Mouse (Mus musculus) MEL (cell line): Measurements from ENCODE around the gene Gm21885.

ENCODE experiments used
- E2F4 ChIP-seq: IDR thresholded peaks from 2 replicates; pipeline ENCODE4 v1.6.1; 2011; ENCODE audit warnings: low read depth, low read length, improper control_type of control experiment, borderline replicate concordance
- POLR2AphosphoS5 ChIP-seq: IDR thresholded peaks from 2 replicates; pipeline ENCODE4 v1.6.1; 2012; ENCODE audit warnings: low read depth, borderline replicate concordance, mild to moderate bottlenecking, inconsistent platforms, low read length, moderate library complexity, mixed read lengths
- USF1 ChIP-seq: IDR thresholded peaks from 2 replicates; pipeline ENCODE4 v1.6.1; 2014; ENCODE audit warnings: low read depth, mild to moderate bottlenecking, inconsistent platforms, low read length, improper control_type of control experiment, moderate library complexity

DNA sequence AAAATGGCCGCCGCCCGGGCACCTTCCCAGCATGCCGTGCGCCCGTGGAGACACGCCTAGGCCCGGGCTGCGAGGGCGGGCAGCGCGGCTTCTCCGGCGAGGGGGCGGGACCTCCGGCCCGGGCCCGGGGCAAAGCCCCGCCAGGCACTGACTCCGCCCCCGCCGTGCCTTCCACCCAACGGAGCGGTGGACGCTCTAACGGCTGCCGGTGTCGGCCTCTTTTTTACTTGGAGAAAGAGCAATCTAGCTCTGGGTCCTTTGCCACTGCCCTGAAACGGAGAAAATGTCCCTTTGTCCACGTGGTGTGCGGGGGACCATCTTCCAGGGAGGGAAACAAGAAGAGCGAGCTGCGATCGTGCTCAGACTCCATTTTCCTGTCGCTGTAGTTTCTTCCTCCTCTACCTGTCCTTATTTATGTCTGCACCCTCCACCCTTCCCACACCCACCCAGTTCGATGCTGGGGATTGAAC is 40.3 kb downstream of the Gm21885 start, which contains the start of gene Luc7l3:
- TF ChIP-seq POLR2AphosphoS5: no peak
- peak; percentile 84; the same call in 1 of the 2 replicates for TF ChIP-seq E2F4
- peak; percentile 51; the same call in 1 of the 2 replicates for TF ChIP-seq USF1
